Mouse (Mus musculus) forebrain, embryonic 11.5 days (tissue): ENCODE results near the gene Csnk2b. TPM values are rescaled to one million over a fixed set of nuclear protein-coding genes. Genes with fewer than 3 reads are reported as not detected.

ENCODE experiments used
- ATAC-seq: fragments of 200-750 bp; cut with Nextera tagmentation; replicated peaks from 2 replicates; pipeline ENCODE4 v1.8.0; 2017; ENCODE audit warnings: moderate TSS enrichment; ENCODE audit not compliant: low FRiP score
- DNase-seq: peaks from one replicate; pipeline ENCODE4 v3.0.0-alpha.2; 2017; ENCODE audit warnings: low spot score
- H3K27ac ChIP-seq: fragments of 300-500 bp; sonication (generic); 2 replicates; pipeline ENCODE4 v1.5.1; 2014; ENCODE audit warnings: low read depth, low read length
- H3K27me3 ChIP-seq: fragments of 300-500 bp; sonication (generic); 2 replicates; pipeline ENCODE4 v1.6.1; 2014; ENCODE audit warnings: mild to moderate bottlenecking, low read length, mixed read lengths; ENCODE audit not compliant: control insufficient read depth, insufficient read depth
- H3K36me3 ChIP-seq: fragments of 300-500 bp; sonication (generic); 2 replicates; pipeline ENCODE4 v1.6.1; 2014; ENCODE audit warnings: mild to moderate bottlenecking, low read length, moderate library complexity, mixed read lengths; ENCODE audit not compliant: control insufficient read depth, insufficient read depth
- H3K4me1 ChIP-seq: fragments of 300-500 bp; sonication (generic); replicated peaks from 2 replicates; pipeline ENCODE4 v1.6.1; 2014; ENCODE audit warnings: low read length, mixed read lengths; ENCODE audit not compliant: control insufficient read depth, insufficient read depth
- H3K4me2 ChIP-seq: fragments of 300-500 bp; sonication (generic); 2 replicates; pipeline ENCODE4 v1.6.1; 2014; ENCODE audit warnings: low read depth, mild to moderate bottlenecking, low read length, moderate library complexity, mixed read lengths; ENCODE audit not compliant: severe bottlenecking
- H3K4me3 ChIP-seq: fragments of 300-500 bp; sonication (generic); 2 replicates; pipeline ENCODE4 v1.5.1; 2014; ENCODE audit warnings: low read depth, low read length
- H3K9ac ChIP-seq: fragments of 300-500 bp; sonication (generic); 2 replicates; pipeline ENCODE4 v1.6.1; 2014; ENCODE audit warnings: low read length
- H3K9me3 ChIP-seq: fragments of 300-500 bp; sonication (generic); 2 replicates; pipeline ENCODE4 v1.6.1; 2016; ENCODE audit warnings: low read length, mixed read lengths; ENCODE audit not compliant: control insufficient read depth
- WGBS: fragments of 180-500 bp; shearing (Covaris S2); extraction: QIAGEN DNeasy Blood & Tissue Kit; methylation state at CpG from one replicate; pipeline ENCODE4 v1.1.7; 2014; 5-methylcytosine and 5-hydroxymethylcytosine counted together
- polyA plus RNA-seq: library from polyadenylated mRNA; unstranded; fragments of >200 nt; fragmentation: Nextera tagmentation; extraction: Ambion mirVana; gene quantifications from 2 replicates; pipeline ENCODE4 v1.2.1, GENCODE M21; 2014

The Csnk2b gene
- polyA plus RNA-seq, 1 experiment from 2014 or later, result 296 TPM

DNA sequence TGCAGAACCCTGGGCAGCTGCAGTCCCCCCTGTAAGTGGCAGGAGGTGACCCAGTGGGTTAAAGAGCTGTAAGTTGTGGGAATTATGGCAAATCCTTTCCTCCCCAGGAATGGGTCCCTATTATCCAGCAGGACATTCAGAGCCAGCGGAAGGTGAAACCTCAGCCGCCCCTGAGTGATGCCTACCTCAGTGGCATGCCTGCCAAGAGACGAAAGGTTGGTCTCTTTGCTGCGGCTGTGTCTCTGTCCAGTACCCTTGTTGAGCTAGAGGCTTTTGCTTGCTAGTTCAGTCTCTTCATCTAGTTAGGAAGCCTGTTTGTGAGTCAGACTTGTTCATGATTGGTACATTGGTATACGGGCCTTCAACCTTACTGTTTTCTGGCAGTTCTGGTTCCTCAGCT is 24.3 kb upstream of the Csnk2b start:
- 89% methylated on average over 5 of the region's 5 CpGs for WGBS
- Histone ChIP-seq H3K27me3 (no peaks in the 10 kb centered on the region), H3K9me3 (no peaks in the 10 kb centered on the region), H3K9ac (no peak overlapping the region), H3K36me3 (peaks cover 59% of the 10 kb centered on the region), H3K4me1 (no peaks in the 10 kb centered on the region), H3K4me2 (no peak overlapping the region), H3K27ac (no peak overlapping the region), H3K4me3 (no peak overlapping the region)
- DNase-seq, result no peak
- ATAC-seq, result no peak

DNA sequence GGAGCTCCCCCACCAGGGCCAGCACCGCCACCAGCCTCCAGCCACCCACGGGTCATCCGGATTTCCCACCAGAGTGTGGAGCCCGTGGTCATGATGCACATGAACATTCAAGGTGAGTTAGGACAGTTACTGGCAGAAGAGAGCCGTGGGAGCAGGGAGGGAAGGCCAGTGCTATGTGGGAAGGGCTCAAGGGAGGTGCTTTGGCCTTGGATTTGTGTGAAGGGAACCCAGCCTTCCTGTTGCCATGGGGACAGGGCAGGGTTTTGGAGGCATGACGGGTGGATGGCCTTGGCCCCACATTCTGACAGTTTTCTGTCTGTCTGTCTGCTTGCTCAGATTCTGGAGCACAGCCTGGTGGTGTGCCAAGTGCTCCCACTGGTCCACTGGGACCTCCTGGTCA is 20.1 kb upstream of the Csnk2b start:
- Histone ChIP-seq H3K9me3 (no peaks in the 10 kb centered on the region), H3K27ac (no peak overlapping the region), H3K9ac (no peak overlapping the region), H3K4me3 (no peak overlapping the region), H3K36me3 (peaks cover 55% of the 10 kb centered on the region), H3K4me2 (no peak overlapping the region), H3K4me1 (no peaks in the 10 kb centered on the region; the same call in 1 of the 2 replicates), H3K27me3 (no peaks in the 10 kb centered on the region)
- no peak for ATAC-seq
- WGBS, result 89% methylated on average over 6 of the region's 6 CpGs
- DNase-seq, result no peak

DNA sequence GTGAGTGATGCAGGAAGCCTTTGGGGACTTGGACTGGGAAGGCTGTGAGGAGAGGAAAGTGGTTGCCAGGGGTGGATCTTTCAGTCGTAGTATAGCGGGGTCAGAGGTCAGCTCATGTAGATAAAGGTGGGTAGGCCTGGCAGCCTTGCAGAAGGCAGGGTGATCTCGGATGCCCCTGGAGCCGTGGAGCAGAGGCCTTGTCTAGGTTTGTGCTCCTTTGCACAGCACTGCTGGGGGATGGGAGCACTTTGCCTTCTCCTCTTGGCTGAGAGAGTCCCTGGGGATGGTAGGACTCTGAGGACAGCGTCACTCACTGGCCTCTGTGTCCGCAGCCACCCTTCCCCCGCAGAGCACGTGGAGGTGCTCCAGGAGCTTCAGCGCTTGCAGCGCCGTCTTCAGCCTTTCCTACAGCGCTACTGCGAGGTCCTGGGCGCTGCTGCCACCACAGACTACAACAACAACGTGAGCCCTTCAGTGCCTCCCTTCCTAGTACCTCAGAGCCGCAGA is 18.7 kb upstream of the Csnk2b start:
- ATAC-seq, result no peak
- Histone ChIP-seq H3K4me1 (peaks cover 3% of the 10 kb centered on the region), H3K27ac (no peak overlapping the region), H3K4me2 (no peak overlapping the region), H3K9me3 (no peaks in the 10 kb centered on the region), H3K4me3 (no peak overlapping the region), H3K9ac (no peak overlapping the region), H3K27me3 (no peaks in the 10 kb centered on the region), H3K36me3 (peaks cover 50% of the 10 kb centered on the region)
- 84% methylated on average over 16 of the region's 16 CpGs for WGBS
- DNase-seq, result peak; percentile 55

DNA sequence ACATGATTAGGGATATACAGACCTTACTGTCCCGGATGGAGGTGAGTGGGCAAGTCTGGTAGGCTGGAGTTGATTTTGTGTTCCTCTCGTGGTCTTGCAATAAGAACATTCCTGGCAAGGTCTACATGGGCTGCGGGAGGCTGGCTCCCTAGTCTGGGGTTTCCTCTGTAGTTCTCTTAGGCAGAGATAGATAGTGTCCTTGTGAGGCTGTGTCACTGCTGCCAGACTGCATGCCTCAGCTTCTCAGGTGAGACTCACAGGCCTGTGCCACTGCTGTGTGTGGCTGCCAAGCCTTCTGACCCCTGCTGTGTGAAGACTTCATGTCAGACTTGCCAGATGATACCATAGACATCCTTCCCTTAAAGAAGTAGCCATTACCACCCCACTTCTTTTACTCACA is 17.4 kb upstream of the Csnk2b start:
- Histone ChIP-seq H3K27me3 (no peaks in the 10 kb centered on the region), H3K4me3 (no peak overlapping the region), H3K36me3 (peaks cover 37% of the 10 kb centered on the region), H3K4me1 (peaks cover 3% of the 10 kb centered on the region), H3K9ac (no peak overlapping the region), H3K9me3 (no peaks in the 10 kb centered on the region), H3K4me2 (no peak overlapping the region), H3K27ac (no peak overlapping the region)
- no peak for ATAC-seq
- no peak for DNase-seq
- WGBS, result 98% methylated on average over 3 of the region's 3 CpGs

DNA sequence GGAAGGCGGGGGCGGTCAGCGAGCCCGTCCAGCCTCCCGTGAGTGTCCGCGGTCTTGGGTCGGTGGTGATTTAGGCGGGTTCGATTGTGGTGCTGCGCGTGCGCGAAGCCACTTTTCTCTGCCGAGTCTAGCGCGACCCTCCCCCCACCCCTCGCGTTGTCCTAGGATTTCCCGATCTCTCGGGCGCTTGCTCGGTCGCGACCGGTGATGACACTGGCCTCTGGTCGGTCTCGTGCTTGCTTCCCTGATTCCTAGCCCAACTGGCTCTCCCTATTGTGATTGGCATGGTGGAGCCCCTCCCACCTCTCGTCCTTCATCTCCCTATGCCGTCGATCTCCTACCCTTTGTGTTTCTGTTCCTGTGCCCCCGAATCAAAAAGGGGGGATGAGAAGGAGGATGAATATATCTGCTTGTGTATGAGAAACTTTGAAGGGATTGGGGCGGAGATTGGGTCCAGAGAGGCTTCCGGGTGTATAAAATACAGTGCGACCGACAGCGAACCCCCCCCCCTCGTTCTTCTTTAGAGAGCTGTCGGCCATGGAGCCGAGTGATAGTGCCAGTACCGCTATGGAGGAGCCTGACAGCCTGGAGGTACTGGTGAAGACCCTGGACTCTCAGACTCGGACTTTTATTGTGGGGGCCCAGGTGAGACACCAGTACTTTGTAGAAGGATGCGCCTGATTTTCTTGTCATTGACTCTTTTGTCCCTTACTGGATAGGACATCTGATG is 13.9 kb upstream of the Csnk2b start:
- Histone ChIP-seq H3K4me1 (peaks cover 3% of the 10 kb centered on the region), H3K27me3 (no peaks in the 10 kb centered on the region), H3K27ac (peak overlapping the region; percentile 92), H3K4me3 (peak overlapping the region; percentile 82), H3K9ac (peak overlapping the region; percentile 77), H3K9me3 (no peaks in the 10 kb centered on the region), H3K36me3 (peaks cover 11% of the 10 kb centered on the region; the same call in 1 of the 2 replicates), H3K4me2 (peak overlapping the region; percentile 71)
- no peak for DNase-seq
- ATAC-seq, result peak; percentile 66
- WGBS, result 1% methylated on average over 42 of the region's 43 CpGs

DNA sequence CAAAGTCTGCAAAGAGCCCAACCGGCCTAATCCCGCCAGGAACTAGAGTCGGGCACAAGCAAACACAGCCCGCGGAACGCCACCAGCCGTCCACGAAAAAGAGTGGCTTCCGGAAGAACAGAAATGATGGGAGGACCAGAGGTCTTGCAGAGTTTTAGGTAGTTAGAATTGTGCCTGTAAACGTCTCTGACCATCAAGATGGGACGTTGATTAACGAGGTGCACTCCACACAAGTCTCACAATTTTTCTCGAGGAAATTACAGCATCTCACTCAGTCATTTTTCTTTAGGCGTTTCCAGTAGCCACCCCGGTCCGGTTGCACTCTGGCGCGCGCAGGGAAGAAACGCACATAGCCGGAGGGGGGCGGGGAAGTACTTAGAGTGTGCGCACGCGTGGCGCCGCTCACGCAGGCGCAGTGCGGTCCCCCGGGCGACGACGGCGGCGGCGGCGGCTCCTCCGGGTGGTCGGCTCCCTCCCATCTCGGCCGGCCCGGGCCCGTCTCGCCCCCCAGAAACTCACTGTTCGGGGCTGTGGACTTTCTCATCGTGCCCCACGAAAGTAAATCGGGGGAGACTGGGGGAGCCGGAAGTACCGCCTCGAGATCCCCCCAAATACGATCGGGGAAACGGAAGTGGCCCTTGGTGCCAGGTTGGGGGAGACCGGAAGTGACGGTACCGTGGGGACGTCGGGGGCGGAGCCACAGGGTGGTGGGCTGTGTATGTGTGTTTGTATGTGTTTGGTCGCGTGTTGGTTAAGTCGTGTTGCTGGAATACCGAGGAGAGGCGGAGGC is 13.1 kb upstream of the Csnk2b start, which contains the start of gene Bag6:
Gene Bag6 (plus strand): TSS at position 378 of the 790 bp plus-strand sequence.
- under 1% methylated on average over 66 of the region's 66 CpGs for WGBS
- ATAC-seq, result peak; percentile 93

DNA sequence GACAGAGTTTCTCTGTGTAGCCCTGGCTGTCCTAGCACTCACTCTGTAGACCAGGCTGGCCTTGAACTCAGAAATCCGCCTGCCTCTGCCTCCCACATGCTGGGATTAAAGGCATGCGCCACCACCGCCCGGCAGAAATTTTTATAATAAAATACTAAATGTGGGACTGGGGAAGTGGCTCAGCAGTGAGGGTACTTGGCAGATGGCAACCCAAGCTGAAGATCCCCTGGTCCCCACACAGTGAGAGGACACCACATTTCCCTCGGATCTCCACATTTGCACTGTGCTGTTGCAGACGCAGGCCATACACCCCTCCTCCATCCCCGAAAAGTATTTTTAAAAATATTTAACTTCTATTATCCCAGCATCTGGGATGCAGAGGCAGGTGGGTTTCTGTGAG is 11.7 kb upstream of the Csnk2b start:
- WGBS, result 96% methylated on average over 7 of the region's 7 CpGs
- H3K4me3 ChIP-seq, result no peak overlapping the region
- H3K4me2 ChIP-seq, result no peak overlapping the region
- H3K36me3 ChIP-seq, result 0 out of 2 replicates have a peak, but pooled peaks cover 1% of the 10 kb centered on the region
- no peak overlapping the region for H3K27ac ChIP-seq
- H3K9me3 ChIP-seq, result no peaks in the 10 kb centered on the region
- no peak for ATAC-seq
- no peak for DNase-seq
- H3K4me1 ChIP-seq, result peaks cover 3% of the 10 kb centered on the region
- no peak overlapping the region for H3K9ac ChIP-seq
- no peaks in the 10 kb centered on the region for H3K27me3 ChIP-seq

More for the DNA sequence above, 13.1 kb upstream of the Csnk2b start, which contains the start of gene Bag6:
- peak within 1 kb of the TSS; percentile 82 for H3K4me3 ChIP-seq
- H3K9me3 ChIP-seq, result no peaks in the 10 kb centered on the region
- peak within 1 kb of the TSS; percentile 77 for H3K9ac ChIP-seq
- no peaks in the 10 kb centered on the region for H3K27me3 ChIP-seq
- H3K4me2 ChIP-seq, result peak within 1 kb of the TSS; percentile 71
- peaks cover 11% of the 10 kb centered on the region; the same call in 1 of the 2 replicates for H3K36me3 ChIP-seq
- H3K27ac ChIP-seq, result peak within 1 kb of the TSS; percentile 92
- DNase-seq, result peak; percentile 97
- H3K4me1 ChIP-seq, result peaks cover 3% of the 10 kb centered on the region

DNA sequence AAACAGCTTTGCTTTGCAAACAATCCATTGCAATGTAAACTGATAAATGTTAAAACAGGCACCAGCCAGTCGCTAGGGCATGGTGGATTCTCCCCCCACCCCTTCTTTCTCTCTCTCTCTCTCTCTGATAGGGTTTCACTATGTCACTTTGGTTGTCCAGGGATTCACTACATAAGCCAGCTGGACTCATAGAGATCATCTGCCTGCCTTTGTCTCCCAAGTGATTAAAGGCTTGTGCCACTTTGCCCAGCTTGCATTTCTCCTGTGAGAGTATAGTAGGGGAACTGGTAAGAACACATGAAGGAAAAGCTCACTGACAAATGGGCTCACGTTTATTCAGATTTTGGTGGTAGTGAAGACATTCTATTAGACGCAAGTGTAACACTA is 10.3 kb upstream of the Csnk2b start:
- no peaks in the 10 kb centered on the region for H3K9me3 ChIP-seq
- 79% methylated on average over 3 of the region's 3 CpGs for WGBS
- no peaks in the 10 kb centered on the region for H3K36me3 ChIP-seq
- ATAC-seq (no peak), DNase-seq (no peak)
- no peak overlapping the region for H3K4me2 ChIP-seq
- H3K4me1 ChIP-seq, result peaks cover 3% of the 10 kb centered on the region
- H3K4me3 ChIP-seq, result no peak overlapping the region
- no peaks in the 10 kb centered on the region for H3K27me3 ChIP-seq
- no peak overlapping the region for H3K9ac ChIP-seq
- H3K27ac ChIP-seq, result no peak overlapping the region
